Mouse (Mus musculus) kidney, postnatal 14 days (tissue): ENCODE data around the gene Gm3633.
"Not testable (repeated sequence)": the region's sequence is repeated elsewhere in the genome, so short reads cannot be mapped to it uniquely, and the experiment has no call there.

ENCODE experiments used
- DNase-seq: peaks from one replicate; pipeline ENCODE4 v3.0.0; 2022; ENCODE audit warnings: mixed read lengths

The Gm3633 gene

GRCm38 (mm10) chr14:42641817-42642216 is at the start of gene Gm3633:
TSS of gene Gm3633 (minus strand) at chr14:42641917.
- not testable (repeated sequence) for DNase-seq

GRCm38 (mm10) chr14:42655638-42656037 is 13.9 kb upstream of the Gm3633 start, which contains the start of gene Gm10378:
TSS of gene Gm10378 (plus strand) at chr14:42655938.
- not testable (repeated sequence) for DNase-seq

DNA sequence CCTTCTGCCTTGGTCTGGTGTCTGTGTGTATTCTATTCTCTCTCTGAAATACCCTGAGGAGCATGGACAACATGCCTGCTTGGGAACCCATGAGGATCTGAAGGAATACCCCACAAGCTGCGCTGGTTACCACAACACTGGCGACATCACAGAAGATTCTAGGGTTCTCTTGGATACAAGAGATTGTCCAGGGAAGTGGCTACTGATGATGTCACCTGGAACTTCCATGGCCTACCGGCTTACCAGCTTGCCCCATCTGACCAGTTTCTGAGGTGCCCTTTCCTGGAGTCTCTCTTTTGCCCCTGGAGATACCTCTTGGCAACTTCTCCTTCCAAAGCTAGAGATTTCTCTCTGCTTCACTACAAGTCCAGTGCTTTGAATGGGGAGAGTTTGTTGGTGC is 41.9 kb downstream of the Gm3633 start, which contains the start of gene Gm17124:
Gene Gm17124 (minus strand): TSS at position 101 of the 400 bp plus-strand sequence.
- not testable (repeated sequence) for DNase-seq
